Mouse (Mus musculus): ENCODE results near the gene Dpp9. TPM values are rescaled to one million over a fixed set of nuclear protein-coding genes. Genes with fewer than 3 reads are reported as not detected.
A peak's percentile ranks its signal among the peaks of the same experiment; 100 is the strongest.

Gene Dpp9
- total RNA-seq, 2 experiments from 2014 or later = 8.9 to 11.7 TPM

DNA sequence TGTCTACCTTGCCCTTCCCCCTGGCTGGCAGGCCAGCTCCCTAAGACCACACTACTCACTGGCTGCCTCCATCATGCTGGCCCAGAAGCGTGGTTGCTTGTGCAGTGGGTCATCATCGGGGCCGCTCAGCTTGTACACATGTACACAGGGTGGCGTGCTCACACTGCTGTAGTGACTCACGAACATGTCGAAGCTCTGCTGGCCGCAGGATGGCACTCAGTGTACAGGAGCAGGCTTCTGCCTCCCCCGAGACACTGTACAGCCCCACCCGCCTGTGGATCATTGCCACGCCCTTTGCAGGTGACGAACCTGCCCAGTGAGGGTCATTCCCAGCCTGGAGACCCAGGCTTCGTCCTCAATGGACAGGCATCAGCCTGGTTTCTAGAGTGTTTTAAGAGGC is 24.3 kb downstream of the Dpp9 start:
- no peak for ATAC-seq (replicated peaks; ENCODE audit: low FRiP score, poor library complexity, severe bottlenecking)

DNA sequence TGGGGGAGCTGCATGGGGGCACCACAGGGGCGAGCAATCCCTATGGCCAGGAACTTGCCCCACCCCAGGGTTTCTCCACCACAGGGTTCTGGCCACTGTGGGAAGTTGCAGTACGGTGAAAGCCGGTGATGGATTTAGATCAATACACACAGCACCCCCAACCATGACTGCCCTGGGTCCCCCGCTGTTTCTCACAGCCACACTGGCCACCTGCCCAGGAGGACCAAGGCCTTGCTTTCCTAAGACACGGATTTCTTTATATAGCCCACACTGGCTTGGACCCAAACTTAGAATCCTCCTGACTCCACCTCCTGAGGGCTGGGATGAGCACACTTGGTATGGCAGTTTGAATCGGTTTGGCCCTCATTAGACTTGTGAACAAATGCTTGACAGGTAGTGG is 27.4 kb downstream of the Dpp9 start:
- no peak for ATAC-seq (replicated peaks; ENCODE audit: low FRiP score, poor library complexity, severe bottlenecking)

DNA sequence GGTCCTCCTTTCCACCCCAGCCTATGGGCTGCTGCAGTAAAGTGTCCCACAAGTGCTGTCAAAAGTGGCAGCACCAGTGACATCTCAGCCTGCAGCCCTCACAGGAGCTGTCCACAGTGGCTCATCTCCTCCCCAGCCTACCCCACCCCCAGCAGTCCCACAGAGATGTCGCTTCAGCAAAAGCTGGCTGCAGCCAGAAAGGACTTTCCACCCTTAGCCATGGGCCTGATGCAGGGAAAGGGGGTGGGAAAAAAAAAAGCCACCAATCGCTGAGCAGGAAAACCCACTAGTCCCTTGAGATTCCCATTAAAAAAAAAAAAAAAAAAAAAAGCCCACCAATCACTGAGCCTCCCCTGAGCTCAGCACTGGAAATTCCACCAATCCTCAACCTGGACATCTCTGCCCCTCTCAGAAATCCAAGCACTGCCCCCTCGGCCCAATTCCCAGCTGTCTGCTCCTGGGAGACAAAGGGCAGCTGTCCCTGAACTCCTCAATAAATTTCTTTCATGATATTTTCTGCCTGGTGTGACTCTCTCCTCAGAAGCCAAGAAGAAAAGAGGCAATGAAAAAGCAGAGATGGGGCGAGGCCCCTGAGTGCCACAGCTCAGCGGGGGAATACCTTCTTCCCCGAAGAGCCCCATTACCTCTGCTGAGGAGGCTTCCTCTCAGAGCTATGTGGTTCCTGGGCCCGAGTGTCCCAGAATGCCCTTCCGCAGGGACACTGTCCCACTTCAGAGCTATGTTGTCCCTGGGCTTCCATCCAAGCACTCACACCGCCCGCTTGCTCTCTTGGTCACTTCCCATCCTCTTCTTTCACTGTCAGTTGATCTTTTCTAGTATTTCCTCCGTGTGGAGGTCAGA is 33.2 kb downstream of the Dpp9 start:
- no peak for ATAC-seq (replicated peaks; ENCODE audit: low FRiP score, poor library complexity, severe bottlenecking)

DNA sequence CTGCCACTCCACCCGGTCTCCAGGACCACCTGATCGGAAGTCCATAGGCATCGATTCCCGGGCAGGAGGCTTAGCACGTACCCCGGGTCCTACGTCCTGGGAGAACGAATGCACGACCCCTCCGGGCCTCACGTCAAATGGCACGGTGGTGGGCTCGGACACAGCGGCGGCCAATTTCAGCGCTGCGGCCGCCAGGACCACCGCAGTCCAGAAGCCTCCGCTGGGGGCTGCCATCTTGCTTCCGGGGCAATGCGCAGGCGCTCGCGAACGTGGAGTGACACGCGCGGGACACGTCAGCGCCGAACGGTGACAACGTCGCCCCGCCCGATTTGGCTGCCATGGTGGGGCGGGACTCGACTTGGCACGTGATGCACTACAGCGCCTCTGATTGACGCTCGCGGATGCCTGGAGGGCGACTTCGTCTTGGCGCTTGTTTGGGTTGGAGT is 35.0 kb downstream of the Dpp9 start, which contains the start of gene Mydgf:
Gene Mydgf, minus strand, starts transcription at position 263 of the 446 bp plus-strand sequence.
- ATAC-seq (replicated peaks; ENCODE audit: low FRiP score, poor library complexity, severe bottlenecking) = peak; percentile 98

DNA sequence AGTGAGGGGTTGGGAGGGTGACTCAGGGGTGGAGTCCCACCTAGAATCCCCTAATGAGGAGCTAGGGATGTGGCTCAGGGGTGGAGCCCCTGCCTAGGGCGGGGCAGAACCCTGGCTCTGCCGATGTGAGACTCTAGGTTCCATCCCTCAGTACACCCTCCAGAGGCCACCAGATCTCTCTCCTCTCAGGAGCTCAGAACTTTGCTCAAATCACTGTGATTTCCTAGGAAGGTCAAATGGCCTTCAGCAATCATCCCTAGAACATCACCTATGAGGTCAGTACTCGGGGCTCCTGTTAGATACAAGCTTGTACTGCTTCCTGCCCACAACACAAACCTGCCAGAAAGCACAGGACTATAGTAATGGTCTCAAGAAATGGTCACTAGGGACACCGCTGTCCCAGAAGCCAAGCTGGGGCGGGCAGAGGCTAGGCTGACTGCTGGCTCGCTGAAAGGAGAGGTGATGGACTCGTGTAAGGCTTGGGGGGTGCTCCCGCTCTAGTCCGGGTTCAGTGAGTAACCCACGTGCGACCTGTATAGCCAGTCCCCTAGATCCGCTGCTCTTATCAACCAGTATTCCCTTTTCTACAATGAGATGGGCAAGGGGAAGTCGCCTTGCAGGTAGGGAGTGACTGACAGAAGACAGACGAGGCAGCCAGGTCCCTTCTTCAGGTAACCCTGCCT is 35.6 kb downstream of the Dpp9 start:
- peak; percentile 33 for ATAC-seq (replicated peaks; ENCODE audit: low FRiP score, poor library complexity, severe bottlenecking)

DNA sequence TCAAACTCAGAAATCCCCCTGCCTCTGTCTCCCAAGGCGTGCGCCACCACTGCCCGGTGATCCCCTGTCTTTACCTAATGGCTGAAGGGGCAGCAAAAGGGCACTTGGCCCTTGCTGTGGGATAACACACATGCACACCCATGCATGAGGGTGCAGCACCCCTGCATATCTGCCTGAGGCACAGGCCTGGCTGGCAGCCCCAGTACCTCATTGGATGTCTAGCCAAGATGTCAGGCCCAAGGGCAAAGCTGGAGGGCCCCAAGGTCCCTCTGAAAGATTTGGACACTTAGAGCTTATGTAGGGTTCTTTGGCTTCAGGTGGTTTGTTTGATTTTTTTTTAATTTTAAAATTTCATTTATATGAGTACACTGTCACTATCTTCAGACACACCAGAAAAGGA is 43.3 kb downstream of the Dpp9 start:
- no peak for ATAC-seq (replicated peaks; ENCODE audit: low FRiP score, poor library complexity, severe bottlenecking)

DNA sequence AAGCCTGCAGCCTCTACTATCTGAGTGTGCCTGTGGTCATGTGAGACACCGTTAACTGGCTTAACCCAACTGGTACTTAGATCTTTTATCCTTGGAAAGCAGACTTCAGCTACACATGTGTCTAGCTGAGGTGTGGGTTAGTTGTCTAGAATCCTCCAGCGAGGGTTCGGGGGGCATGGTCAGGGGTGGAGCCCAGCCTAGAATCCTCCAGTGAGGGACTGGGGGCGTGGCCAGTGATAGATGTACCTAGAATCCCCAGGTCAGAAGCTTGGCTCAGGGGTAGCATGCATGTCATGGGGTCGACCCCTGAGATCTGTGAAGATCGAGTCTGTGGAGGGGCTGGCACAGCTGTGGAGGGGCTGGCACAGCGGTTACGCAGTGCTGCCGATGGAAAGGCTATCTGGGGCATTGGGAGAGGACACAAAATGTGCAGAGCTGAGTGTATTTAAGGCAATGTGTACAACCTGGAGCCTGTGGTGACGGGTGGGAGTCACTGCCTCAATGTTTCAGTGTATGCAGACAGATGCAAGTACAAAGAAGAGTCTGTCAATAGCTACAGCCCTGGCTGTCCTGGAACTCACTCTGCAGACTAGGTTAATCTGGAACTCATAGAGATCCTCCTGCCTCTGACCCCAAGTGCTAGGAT is 45.2 kb downstream of the Dpp9 start:
- no peak for ATAC-seq (replicated peaks; ENCODE audit: low FRiP score, poor library complexity, severe bottlenecking)

DNA sequence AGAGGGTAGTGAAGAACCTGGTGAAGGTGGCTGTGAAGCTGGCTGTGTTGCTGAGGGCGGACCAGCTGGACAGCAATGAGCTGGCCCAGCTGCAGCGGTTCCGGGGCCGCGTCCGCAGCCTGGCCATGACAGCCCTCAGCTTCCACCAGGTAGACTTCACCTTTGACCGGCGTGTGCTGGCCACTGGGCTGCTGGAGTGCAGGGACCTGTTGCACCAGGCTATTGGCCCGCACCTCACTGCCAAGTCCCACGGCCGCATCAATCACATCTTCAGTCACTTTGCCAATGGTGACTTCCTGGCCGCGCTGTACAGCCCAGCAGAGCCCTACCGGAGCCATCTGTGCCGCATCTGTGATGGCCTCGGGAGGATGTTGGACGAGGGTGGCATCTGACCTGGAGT is 46.8 kb downstream of the Dpp9 start:
- no peak for ATAC-seq (replicated peaks; ENCODE audit: low FRiP score, poor library complexity, severe bottlenecking)

DNA sequence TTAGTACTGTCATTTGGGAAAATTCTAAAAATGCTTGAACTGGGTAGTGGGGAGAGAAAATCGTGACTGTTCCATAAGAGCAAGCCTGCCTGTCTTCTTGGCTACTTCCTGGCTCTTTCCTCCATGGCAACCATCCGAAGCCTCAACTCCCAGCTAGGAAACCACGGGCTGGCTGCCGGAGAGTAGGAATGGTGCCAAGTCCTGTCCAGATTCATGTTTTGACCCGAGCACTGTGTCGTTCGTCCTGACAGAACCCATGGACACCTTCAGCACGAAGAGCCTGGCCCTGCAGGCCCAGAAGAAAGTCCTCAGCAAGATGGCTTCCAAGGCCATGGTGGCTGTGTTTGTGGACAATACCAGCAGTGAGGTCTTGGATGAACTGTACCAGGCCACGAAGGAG is 47.2 kb downstream of the Dpp9 start:
- ATAC-seq (replicated peaks; ENCODE audit: low FRiP score, poor library complexity, severe bottlenecking) = no peak

DNA sequence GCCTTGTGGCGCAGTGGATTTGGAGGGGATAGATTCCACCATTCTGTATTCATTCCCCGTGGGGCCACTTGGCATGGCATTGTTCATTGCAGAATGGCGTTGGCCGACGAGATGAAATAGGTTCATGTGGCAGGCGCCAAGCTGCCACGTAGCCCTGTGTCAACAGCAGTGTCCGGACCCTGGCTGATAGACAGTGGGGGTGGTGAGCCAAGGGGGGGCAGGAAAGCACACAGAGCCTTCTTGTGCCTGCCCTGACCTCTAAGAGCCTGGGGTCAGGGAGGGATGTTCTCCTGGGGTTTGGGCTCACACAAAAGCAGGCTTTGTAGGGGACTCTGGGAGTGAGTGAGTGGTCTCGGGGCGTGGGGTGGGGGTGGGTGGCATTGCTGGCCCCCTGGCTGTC is 48.1 kb downstream of the Dpp9 start:
- no peak for ATAC-seq (replicated peaks; ENCODE audit: low FRiP score, poor library complexity, severe bottlenecking)

DNA sequence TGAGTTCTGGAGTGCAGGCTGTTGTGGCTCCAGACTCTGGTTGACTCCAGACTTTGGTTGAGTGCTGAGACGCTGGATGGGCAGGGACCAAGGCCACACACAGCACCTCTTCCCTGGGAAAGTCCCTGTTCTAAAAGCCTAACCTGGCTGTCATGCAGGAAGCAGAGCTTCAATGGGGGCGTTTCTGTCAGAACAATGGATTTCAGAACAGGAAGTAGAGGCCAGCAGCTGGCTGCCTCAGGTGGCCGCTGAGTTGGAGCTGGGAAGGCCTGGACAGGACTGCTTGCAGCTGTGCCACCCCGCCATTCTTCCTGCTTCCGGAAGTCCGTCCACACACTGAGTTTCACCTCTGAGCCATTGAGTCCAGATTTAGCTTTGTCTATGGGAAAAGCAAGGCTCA is 48.9 kb downstream of the Dpp9 start:
- ATAC-seq (replicated peaks; ENCODE audit: low FRiP score, poor library complexity, severe bottlenecking) = no peak

DNA sequence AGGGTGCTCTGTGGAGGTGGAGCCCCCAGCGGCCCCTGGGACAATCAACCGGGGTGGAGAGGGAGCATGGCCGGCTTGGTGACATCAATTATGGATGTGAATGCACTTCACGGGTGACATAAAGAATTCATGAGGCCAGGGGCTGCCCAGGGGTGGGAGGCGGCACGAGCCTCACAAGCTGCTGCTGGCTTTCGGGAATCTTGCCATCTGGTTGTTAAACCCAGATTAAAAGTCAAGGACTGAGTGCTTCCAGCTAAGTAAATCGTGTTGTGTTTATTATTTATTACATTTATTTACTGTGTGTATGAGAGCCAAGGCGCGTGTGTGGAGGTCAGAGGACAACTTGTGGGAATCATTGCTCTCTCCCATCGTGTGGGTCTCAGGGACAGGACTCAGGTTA is 53.0 kb downstream of the Dpp9 start:
- ATAC-seq (replicated peaks; ENCODE audit: low FRiP score, poor library complexity, severe bottlenecking) = no peak

DNA sequence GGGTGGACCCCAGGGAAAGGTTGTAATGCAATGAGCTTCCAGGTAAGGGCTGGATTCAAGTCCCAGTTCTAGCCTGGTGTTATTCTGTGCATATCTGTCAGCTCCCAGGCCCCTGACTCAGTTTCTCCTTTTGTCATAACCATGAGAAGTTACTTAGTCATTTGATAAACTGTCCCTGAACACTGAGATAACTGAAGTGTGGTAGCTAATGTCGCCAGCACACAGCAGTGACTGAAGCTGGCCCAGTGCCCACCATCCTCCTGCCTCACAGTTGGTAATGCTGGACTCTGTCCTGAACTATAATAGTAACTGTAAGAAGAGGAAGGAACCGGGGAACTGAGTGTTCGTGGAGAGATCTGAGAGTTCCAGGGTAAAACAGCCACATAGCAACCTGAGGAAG is 54.2 kb downstream of the Dpp9 start:
- ATAC-seq (replicated peaks; ENCODE audit: low FRiP score, poor library complexity, severe bottlenecking) = no peak

DNA sequence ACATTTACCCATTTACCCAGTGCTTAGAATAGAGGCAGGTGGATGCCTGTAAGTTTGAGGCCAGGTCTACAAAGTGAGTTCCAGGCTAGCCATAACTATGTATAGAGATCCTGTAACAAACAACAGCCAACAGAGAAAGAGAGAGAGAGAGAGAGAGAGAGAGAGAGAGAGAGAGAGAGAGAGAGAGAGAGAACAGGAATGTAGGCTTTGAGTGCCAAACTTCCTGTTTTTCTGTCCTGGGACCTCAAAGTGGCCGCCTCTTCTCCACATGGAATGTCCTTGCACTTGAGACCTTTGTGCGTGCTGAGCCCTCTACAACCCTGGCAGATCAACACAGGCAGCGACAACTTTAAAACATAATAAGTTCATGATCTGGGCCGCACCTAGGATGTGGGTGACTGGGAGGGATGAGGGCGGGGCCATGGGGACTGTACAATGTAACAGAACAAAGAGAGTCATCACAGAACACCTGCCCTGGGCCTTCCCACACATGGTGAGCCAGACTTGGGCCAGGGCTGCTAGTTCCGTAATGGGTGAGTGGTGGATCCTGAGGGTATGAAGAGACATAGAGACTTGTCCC is 55.1 kb downstream of the Dpp9 start:
- no peak for ATAC-seq (replicated peaks; ENCODE audit: low FRiP score, poor library complexity, severe bottlenecking)

DNA sequence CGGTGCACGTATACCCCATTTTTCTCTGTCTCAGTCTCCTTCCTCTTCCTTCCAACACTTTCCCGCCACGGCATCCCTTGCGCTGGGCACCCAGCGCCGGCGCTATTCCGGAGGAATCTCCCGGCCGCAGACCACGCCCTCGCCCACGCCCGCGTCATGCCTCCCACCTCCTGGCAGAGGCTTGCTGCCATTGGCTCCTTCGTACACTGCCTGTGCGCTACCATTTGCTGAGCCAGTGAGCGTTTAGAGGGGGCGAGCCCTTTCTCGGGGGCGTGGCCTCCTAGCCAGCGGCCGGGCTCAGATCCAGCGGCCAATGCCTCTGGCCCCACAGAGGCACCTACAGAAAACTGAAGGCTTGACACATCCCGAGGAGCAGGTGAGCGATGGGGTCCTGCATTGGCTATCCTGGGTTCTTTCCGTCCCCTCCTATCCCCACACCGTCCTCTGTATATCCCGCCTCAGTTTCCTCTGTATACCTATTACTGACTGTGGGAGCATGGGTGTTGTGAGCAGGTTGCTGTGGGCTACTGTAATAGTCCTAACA is 56.4 kb downstream of the Dpp9 start, which contains the start of gene Tnfaip8l1:
Gene Tnfaip8l1, plus strand, starts transcription at position 247 of the 544 bp plus-strand sequence.
- peak; percentile 95 for ATAC-seq (replicated peaks; ENCODE audit: low FRiP score, poor library complexity, severe bottlenecking)

DNA sequence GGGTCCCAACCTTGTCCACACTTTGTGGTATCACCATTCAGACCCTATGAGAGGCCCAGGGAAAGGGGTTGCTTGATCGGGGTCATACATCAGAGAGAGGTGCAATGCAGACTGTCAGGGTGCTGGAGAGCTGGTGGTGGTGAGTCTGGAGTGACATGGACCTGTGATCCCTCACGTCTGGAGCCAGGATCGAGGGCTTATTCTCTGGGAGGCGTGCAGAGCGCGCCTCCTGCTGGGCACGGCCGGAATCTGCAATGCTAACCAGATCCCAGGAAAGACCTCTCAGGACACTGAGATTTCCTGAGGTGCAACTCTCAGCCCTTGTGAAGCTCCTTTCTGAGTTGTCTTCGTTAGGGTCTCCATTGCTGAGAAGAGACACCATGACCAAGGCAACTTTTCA is 59.0 kb downstream of the Dpp9 start:
- no peak for ATAC-seq (replicated peaks; ENCODE audit: low FRiP score, poor library complexity, severe bottlenecking)

DNA sequence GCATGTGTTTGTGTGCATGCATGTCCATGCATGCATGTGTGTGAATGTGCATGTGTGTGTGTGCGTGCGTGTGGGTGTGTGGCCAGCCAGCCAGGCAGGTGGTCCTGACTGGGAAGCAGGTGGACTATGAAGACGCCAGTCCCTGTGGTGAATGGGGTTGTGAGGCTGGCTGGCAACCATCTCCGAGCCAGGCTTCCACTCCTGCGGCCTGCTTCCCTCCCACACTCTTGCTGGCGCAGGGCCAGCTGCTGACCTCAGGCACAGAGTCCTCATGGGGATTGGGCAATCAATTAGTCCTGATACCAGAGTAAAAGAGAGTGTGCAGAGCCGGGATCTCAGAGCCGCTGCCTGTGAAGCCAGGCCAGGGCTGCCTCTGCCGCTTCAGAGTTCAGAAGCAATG is 65.1 kb downstream of the Dpp9 start:
- ATAC-seq (replicated peaks; ENCODE audit: low FRiP score, poor library complexity, severe bottlenecking) = no peak

DNA sequence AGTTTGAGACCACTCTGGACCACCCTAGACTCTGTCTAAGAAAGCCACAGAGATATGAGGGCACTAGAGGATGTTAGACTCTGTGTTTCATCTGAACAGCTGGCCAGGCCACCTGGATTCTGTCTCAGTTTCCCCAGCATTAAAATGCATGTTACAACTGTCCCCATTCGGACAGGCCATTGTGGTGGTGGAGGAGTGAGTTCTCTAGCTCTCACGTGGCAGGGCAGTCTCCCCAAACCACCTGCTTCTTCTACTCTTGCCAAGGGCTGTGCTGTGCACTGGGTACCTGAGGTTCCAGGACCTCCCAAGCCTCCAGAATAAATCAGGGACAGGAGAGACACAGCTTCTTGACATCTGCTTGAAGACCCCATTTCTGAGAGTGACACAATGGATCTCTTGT is 68.8 kb downstream of the Dpp9 start:
- no peak for ATAC-seq (replicated peaks; ENCODE audit: low FRiP score, poor library complexity, severe bottlenecking)

DNA sequence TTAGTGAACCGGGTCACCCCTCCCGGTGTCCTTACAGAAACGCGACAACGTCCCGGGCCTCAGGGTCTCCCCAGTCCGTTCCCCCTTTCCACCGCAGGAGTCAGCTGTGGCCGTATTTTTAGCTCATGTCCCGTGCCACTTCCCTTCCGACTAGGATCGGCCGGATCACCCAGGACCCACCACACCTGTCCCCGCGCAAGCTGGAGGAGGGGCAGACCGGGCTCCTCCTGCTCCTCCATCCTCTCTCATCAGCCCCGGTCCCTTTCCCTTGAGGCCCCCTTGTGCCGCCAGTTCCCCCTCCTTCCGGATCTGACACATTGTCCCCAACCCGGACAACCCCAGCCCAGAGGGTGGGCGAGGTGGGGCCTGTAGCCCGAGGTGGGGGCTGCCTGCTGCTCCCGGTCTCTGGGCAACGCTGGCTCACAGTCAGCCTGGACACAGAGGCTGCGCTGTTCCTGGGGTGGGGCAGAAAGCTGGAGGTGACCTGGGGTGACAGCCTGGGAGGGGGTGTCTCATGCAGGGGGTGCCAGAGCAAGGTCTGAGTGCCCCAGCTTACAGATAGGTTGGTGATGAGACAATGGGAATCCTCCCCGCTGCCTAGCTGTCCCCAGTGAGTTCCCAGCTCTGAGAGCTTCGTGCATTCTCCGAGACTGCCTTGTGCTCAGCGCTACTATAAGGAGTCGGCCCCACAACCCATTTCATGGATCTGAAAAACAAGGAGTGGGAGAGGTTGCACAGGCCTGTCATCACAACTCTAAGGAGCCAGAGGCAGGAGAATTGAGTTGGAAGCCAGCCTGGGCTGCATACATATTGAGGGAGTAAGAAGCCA is 69.7 kb downstream of the Dpp9 start:
- ATAC-seq (replicated peaks; ENCODE audit: low FRiP score, poor library complexity, severe bottlenecking) = 0 out of 2 replicates have a peak, but pooled peaks have one; percentile 21

All from erythroid progenitor cell, adult 5-6 weeks (primary cell).